Mouse (Mus musculus) T-cell, adult 2 months (primary cell): ENCODE measurements around the gene Ranbp6.

ENCODE experiments used
- DNase-seq: peaks from one replicate; pipeline ENCODE4 v3.0.0; 2022; ENCODE audit warnings: low spot score

The Ranbp6 gene

GRCm38 (mm10) chr19:29812581-29813460, at the start of gene Ranbp6:
Ranbp6 (minus strand) TSS chr19:29812974.
- peak; percentile 91 for DNase-seq

GRCm38 (mm10) chr19:29860816-29861215, 48.0 kb upstream of the Ranbp6 start:
- no peak for DNase-seq

- no peak for DNase-seq
Measured at GRCm38 (mm10) chr19:29857267-29857666, 44.5 kb upstream of the Ranbp6 start.

GRCm38 (mm10) chr19:29853711-29854110, 40.9 kb upstream of the Ranbp6 start:
- no peak for DNase-seq

GRCm38 (mm10) chr19:29851036-29851690, 38.4 kb upstream of the Ranbp6 start:
- DNase-seq = no peak

GRCm38 (mm10) chr19:29849924-29850551, 37.3 kb upstream of the Ranbp6 start:
- no peak for DNase-seq

GRCm38 (mm10) chr19:29844036-29844661, 31.4 kb upstream of the Ranbp6 start:
- no peak for DNase-seq

GRCm38 (mm10) chr19:29843641-29844035, 30.9 kb upstream of the Ranbp6 start:
- no peak for DNase-seq

- DNase-seq = no peak
Measured at GRCm38 (mm10) chr19:29842973-29843372, 30.2 kb upstream of the Ranbp6 start.

- no peak for DNase-seq
Measured at GRCm38 (mm10) chr19:29840642-29841041, 27.9 kb upstream of the Ranbp6 start.

GRCm38 (mm10) chr19:29838636-29839135, 25.9 kb upstream of the Ranbp6 start:
- no peak for DNase-seq

- no peak for DNase-seq
Measured at GRCm38 (mm10) chr19:29838171-29838570, 25.4 kb upstream of the Ranbp6 start.

GRCm38 (mm10) chr19:29835364-29836034, 22.7 kb upstream of the Ranbp6 start:
- no peak for DNase-seq

- DNase-seq = no peak
Measured at GRCm38 (mm10) chr19:29830911-29831310, 18.1 kb upstream of the Ranbp6 start.

- no peak for DNase-seq
Measured at GRCm38 (mm10) chr19:29828558-29828957, 15.8 kb upstream of the Ranbp6 start.

GRCm38 (mm10) chr19:29826686-29827085, 13.9 kb upstream of the Ranbp6 start:
- no peak for DNase-seq

- no peak for DNase-seq
Measured at GRCm38 (mm10) chr19:29825003-29825402, 12.2 kb upstream of the Ranbp6 start.

GRCm38 (mm10) chr19:29824034-29824700, 11.4 kb upstream of the Ranbp6 start:
- DNase-seq = peak; percentile 12

- no peak for DNase-seq
Measured at GRCm38 (mm10) chr19:29823456-29824010, 10.8 kb upstream of the Ranbp6 start.

- DNase-seq = peak; percentile 56
Measured at GRCm38 (mm10) chr19:29820966-29821365, 8.2 kb upstream of the Ranbp6 start.

GRCm38 (mm10) chr19:29810022-29810421, 2.8 kb downstream of the Ranbp6 start:
- DNase-seq = no peak
